Mouse (Mus musculus) left cerebral cortex, postnatal 25 days (tissue): ENCODE data around the gene Cldn19. TPM values are rescaled to one million over a fixed set of nuclear protein-coding genes. Genes with fewer than 3 reads are reported as not detected.
A peak's percentile ranks its signal among the peaks of the same experiment; 100 is the strongest.

Experiments
- DNase-seq, 2 experiments: peaks; one replicate each; pipeline ENCODE4 v3.0.0; 2022; ENCODE audit warnings: low spot score in 2 of 2, mixed read lengths in 1 of 2
- intact Hi-C: fragments of 180-260 bp; cut with DNase I; formaldehyde crosslinking; loops from one replicate; pipeline ENCODE4 v1.15.1; 2025
- total RNA-seq, 2 experiments: library from RNA; stranded (reverse); gene quantifications; 2 replicates each; pipeline ENCODE4 v1.2.3; 2021

The Cldn19 gene
- total RNA-seq: under 1 TPM; 0.43 to 0.44 TPM

GRCm38 (mm10) chr4:119255351-119255750 is at the start of gene Cldn19:
Gene Cldn19 (plus strand): TSS chr4:119255414.
- intact Hi-C loops: no loop called here
- DNase-seq: no peak

GRCm38 (mm10) chr4:119216667-119217066 is 38.5 kb upstream of the Cldn19 start:
- intact Hi-C loops: no loop called here
- DNase-seq: no peak

- DNase-seq: no peak
- intact Hi-C loops: no loop called here
Observed at GRCm38 (mm10) chr4:119218169-119218568, 37.0 kb upstream of the Cldn19 start, which contains the start of gene Tmem269. Gene Tmem269 (minus strand): TSS chr4:119218217.

- peak; percentile 35 to 64 for DNase-seq
- intact Hi-C loops: no loop called here
Observed at GRCm38 (mm10) chr4:119223696-119224095, 31.5 kb upstream of the Cldn19 start.

GRCm38 (mm10) chr4:119224534-119224933 is 30.7 kb upstream of the Cldn19 start:
- intact Hi-C loops: no loop called here
- no peak for DNase-seq

- no peak for DNase-seq
- intact Hi-C loops: no loop called here
Observed at GRCm38 (mm10) chr4:119225719-119226118, 29.5 kb upstream of the Cldn19 start.

GRCm38 (mm10) chr4:119226751-119227150 is 28.5 kb upstream of the Cldn19 start:
- intact Hi-C loops: no loop called here
- no peak for DNase-seq

GRCm38 (mm10) chr4:119232410-119233255 is 22.6 kb upstream of the Cldn19 start, which contains the start of the genes AU022252 and P3h1:
Gene AU022252 (minus strand): TSS chr4:119232712.
Gene P3h1 (plus strand): TSS chr4:119232915.
- DNase-seq: peak; percentile 98 to 100
- intact Hi-C loops: no loop called here

- peak; percentile 51 to 75 for DNase-seq
- intact Hi-C loops: no loop called here
Observed at GRCm38 (mm10) chr4:119233256-119233901, 21.8 kb upstream of the Cldn19 start.

GRCm38 (mm10) chr4:119234348-119234747 is 20.9 kb upstream of the Cldn19 start:
- intact Hi-C loops: no loop called here

GRCm38 (mm10) chr4:119238661-119239060 is 16.6 kb upstream of the Cldn19 start:
- DNase-seq: no peak
- intact Hi-C loops: no loop called here

More at GRCm38 (mm10) chr4:119234348-119234747, 20.9 kb upstream of the Cldn19 start:
- DNase-seq: no peak

- intact Hi-C loops: no loop called here
Observed at GRCm38 (mm10) chr4:119239181-119239682, 16.0 kb upstream of the Cldn19 start.

GRCm38 (mm10) chr4:119241664-119242063 is 13.6 kb upstream of the Cldn19 start:
- intact Hi-C loops: loop anchor here (10.0 kb wide), 3 partner anchors 223 to 423 kb away; partner anchors contain the start of genes Foxj3 and Frg2f1
- DNase-seq: peak; percentile 53 to 70

More at GRCm38 (mm10) chr4:119239181-119239682, 16.0 kb upstream of the Cldn19 start:
- DNase-seq: peak; percentile 53 to 78

GRCm38 (mm10) chr4:119242571-119242970 is 12.6 kb upstream of the Cldn19 start:
- DNase-seq: no peak
- intact Hi-C loops: loop anchor here (10.0 kb wide), 3 partner anchors 222 to 422 kb away; partner anchors contain the start of genes Foxj3 and Frg2f1

- DNase-seq: peak; percentile 62 to 90
Observed at GRCm38 (mm10) chr4:119244468-119245240, 10.6 kb upstream of the Cldn19 start.

GRCm38 (mm10) chr4:119245556-119245955 is 9.7 kb upstream of the Cldn19 start:
- peak; percentile 45 to 90 for DNase-seq
- intact Hi-C loops: loop anchor here (10.0 kb wide), 3 partner anchors 219 to 419 kb away; partner anchors contain the start of genes Foxj3 and Frg2f1

More at GRCm38 (mm10) chr4:119244468-119245240, 10.6 kb upstream of the Cldn19 start:
- intact Hi-C loops: loop anchor here (10.0 kb wide), 3 partner anchors 220 to 420 kb away; partner anchors contain the start of genes Foxj3 and Frg2f1

- intact Hi-C loops: loop anchor here (2.0 to 10.0 kb wide), 4 partner anchors 49 to 419 kb away; partner anchors contain the start of genes Foxj3, Frg2f1 and Ybx1
Observed at GRCm38 (mm10) chr4:119245961-119246360, 9.3 kb upstream of the Cldn19 start.

GRCm38 (mm10) chr4:119246688-119247225 is 8.5 kb upstream of the Cldn19 start:
- no peak for DNase-seq
- intact Hi-C loops: loop anchor here (2.0 to 10.0 kb wide), 4 partner anchors 48 to 418 kb away; partner anchors contain the start of genes Foxj3, Frg2f1 and Ybx1

More at GRCm38 (mm10) chr4:119245961-119246360, 9.3 kb upstream of the Cldn19 start:
- DNase-seq: peak in 1 of 2 experiments; percentile 63
